Mouse (Mus musculus): ENCODE results near the gene Klc4.

Gene Klc4

GRCm38 (mm10) chr17:46651755-46652547 lies 6.1 kb upstream of the Klc4 start:
- DNase-seq (ENCODE audit: extremely low read depth, low read depth), result no peak

GRCm38 (mm10) chr17:46651292-46651691 lies 5.5 kb upstream of the Klc4 start:
- DNase-seq (ENCODE audit: extremely low read depth, low read depth), result no peak

- peak; percentile 58 for DNase-seq (ENCODE audit: extremely low read depth, low read depth)
Measured at GRCm38 (mm10) chr17:46650232-46651031, 4.6 kb upstream of the Klc4 start, which contains the start of gene Cul7. Gene Cul7 (plus strand): TSS chr17:46650337.

GRCm38 (mm10) chr17:46649811-46650210 lies 4.0 kb upstream of the Klc4 start:
- DNase-seq (ENCODE audit: extremely low read depth, low read depth), result no peak

DNA sequence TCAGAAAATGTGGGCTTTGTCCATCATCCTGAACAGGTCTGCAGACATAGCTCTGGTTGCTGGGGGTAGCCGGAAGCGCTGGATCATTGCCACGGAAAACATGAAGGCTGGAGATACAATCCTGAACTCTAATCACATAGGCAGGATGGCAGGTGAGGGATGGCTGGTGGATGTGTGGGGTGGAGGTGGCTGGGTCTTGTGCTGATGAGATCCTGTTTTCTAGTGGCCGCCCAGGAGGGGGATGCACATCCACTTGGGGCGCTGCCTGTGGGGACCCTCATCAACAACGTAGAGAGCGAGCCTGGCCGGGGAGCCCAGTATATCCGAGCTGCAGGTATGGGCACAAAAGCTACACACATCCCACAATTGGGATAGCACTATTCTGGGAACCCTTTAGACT lies 2.6 kb upstream of the Klc4 start:
- no peak for DNase-seq (ENCODE audit: extremely low read depth, low read depth)

- no peak for DNase-seq (ENCODE audit: extremely low read depth, low read depth)
Measured at GRCm38 (mm10) chr17:46647279-46647678, 1.5 kb upstream of the Klc4 start.

- DNase-seq (ENCODE audit: extremely low read depth, low read depth), result peak; percentile 75
Measured at GRCm38 (mm10) chr17:46646322-46646662, 470 bp upstream of the Klc4 start.

- peak; percentile 13 for DNase-seq (ENCODE audit: extremely low read depth, low read depth)
Measured at GRCm38 (mm10) chr17:46644916-46645475, 826 bp downstream of the Klc4 start.

GRCm38 (mm10) chr17:46644152-46644805 lies 1.5 kb downstream of the Klc4 start:
- no peak for DNase-seq (ENCODE audit: extremely low read depth, low read depth)

- no peak for DNase-seq (ENCODE audit: extremely low read depth, low read depth)
Measured at GRCm38 (mm10) chr17:46642060-46642459, 3.8 kb downstream of the Klc4 start.

- DNase-seq (ENCODE audit: extremely low read depth, low read depth), result no peak
Measured at GRCm38 (mm10) chr17:46639929-46640328, 5.9 kb downstream of the Klc4 start.

DNA sequence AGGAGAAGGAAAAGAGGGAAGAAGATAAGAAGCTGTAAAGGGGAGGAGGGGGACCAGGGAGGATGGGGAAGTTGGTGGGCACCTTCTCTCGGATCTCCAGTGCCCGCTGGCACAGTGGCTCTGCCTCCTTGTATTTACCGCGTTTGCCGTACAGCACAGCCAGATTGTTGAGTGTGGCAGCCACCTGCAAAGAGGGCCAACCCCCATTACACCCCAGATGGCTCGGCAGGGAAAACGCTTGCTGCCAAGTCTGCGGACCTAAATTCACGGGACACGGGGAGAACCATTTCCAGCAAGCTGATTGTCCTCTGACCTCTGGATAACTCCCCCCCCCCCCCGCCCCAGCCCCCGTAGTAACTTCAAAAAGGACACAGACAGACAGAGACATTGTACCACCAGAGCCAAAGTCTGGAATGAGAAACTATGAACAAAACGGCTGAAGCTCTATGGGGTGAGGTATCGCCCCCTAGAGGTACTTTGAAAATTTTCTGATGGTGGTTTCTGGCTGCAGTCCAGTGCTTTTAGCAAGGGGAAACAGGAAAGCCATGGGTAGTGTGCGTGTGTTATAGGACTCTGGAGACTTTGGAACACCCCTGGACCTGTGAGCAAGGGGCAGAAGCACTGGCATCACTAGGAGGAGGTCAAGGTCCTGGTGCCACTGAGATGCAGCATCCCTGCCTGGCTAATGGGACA lies 8.8 kb downstream of the Klc4 start:
- DNase-seq (ENCODE audit: extremely low read depth, low read depth), result peak; percentile 62

- DNase-seq (ENCODE audit: extremely low read depth, low read depth), result no peak
Measured at GRCm38 (mm10) chr17:46629685-46630441, 16.0 kb downstream of the Klc4 start.

DNA sequence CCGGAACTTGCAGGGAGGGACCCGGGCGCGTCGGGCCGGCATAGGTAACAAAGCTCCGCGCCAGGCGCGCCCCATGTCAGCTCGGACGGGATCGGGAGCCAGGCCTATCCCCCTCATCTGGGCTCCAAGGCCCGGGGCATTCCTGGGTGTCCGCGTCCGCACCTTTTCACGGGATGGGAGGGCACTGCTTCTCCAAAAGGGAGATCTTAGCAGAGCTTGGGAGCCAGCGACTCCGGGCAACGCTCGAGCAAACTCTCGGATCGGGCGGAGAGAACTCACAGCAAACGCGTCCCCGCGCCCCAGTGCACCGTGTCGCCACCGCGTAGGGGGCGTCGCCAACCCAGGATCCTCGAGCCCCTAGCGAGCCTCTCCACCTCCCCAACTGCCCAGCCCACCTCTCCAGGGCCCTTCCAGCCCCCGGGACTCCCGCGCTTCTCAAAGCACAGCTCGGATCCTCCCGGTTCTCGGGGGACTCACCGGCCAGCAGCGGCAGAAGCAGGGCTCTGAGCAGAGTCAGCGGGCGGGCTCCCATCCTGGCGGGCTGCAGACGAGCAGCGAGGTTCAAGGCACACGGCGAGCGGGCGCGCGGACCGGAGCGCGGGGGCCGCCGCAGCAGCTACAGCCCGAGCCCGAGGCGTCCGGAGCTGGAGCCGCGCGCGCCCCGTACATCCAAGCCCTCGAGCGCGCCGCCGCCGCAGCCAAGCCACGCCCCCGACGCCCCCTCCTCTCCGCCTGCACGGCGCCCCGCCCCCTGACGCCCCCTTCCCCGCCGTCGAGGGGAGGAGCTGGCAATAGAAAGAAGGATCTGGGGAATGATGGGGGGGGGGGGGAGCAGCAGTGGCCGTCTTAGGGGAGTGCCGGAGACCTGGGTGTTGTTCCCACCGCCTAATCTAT lies 16.8 kb downstream of the Klc4 start, which contains the start of gene Ptk7:
Ptk7 (minus strand) TSS at position 714 of the 894 bp plus-strand sequence.
- DNase-seq (ENCODE audit: extremely low read depth, low read depth), result no peak

- DNase-seq (ENCODE audit: extremely low read depth, low read depth), result no peak
Measured at GRCm38 (mm10) chr17:46628471-46628790, 17.4 kb downstream of the Klc4 start.

- DNase-seq (ENCODE audit: extremely low read depth, low read depth), result no peak
Measured at GRCm38 (mm10) chr17:46627409-46627808, 18.4 kb downstream of the Klc4 start.

DNA sequence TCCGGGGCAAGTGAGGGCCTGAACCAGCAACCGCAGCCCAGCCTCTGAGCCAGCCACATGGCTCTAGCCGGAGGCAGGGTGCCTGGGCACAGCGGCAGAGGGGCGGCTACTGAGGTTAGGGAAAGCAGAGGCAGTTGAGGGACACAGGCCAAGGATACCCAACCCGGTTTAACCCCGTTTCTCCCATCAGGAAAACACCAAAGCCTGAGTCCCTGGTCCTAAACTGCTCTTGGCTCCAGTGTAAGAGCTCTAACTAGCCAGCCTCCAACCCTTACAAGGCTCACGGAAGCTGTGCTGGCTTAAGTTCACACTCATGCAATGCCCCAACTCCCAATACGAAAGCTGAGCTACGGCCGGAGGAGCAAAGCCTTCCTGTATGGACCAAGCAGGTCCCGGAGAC lies 21.2 kb downstream of the Klc4 start:
- DNase-seq (ENCODE audit: extremely low read depth, low read depth), result no peak

GRCm38 (mm10) chr17:46623819-46624557 lies 21.8 kb downstream of the Klc4 start:
- DNase-seq (ENCODE audit: extremely low read depth, low read depth), result no peak

GRCm38 (mm10) chr17:46622269-46622668 lies 23.6 kb downstream of the Klc4 start:
- no peak for DNase-seq (ENCODE audit: extremely low read depth, low read depth)
